Mouse (Mus musculus) spleen, embryonic (tissue): Measurements from ENCODE around the gene Arhgef1.

Experiments
- CTCF ChIA-PET: fragments of 350-600 bp; sonication (Branson Sonifier 250); formaldehyde crosslinking; loops from one replicate; lab custom pipeline; 2022; lab: Charles Lee

Arhgef1 gene

GRCm38 (mm10) chr7:24930475-24930874 is 27.8 kb downstream of the Arhgef1 start:
- CTCF ChIA-PET = no interaction called here

GRCm38 (mm10) chr7:24931651-24932050 is 28.9 kb downstream of the Arhgef1 start:
- CTCF ChIA-PET = interaction anchor here (0.6 kb wide), 1 partner anchor 37 kb away, joined by 5 read pairs; no protein-coding TSS in a partner anchor

DNA sequence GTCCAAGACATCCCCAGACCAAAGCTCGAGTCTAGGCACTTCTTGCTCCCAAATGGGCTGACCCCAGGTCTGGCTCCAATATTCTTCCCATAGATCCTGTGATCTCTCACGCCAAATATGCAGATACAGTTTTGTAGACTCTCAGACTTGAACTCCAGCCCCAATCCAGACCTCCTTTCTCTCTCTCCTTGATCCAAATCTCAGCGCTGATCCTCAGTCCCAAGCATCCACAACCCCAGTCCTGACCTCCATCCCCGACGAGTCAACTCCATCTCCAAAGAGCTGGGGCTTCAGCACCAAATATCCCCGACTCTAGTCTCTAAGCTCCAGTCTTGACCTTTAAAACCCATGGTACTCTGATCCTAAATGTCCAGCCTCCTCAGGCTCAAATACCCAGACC is 40.9 kb downstream of the Arhgef1 start:
- CTCF ChIA-PET = interaction anchor here (0.6 kb wide), 1 partner anchor 713 kb away, joined by 3 read pairs; no protein-coding TSS in a partner anchor

DNA sequence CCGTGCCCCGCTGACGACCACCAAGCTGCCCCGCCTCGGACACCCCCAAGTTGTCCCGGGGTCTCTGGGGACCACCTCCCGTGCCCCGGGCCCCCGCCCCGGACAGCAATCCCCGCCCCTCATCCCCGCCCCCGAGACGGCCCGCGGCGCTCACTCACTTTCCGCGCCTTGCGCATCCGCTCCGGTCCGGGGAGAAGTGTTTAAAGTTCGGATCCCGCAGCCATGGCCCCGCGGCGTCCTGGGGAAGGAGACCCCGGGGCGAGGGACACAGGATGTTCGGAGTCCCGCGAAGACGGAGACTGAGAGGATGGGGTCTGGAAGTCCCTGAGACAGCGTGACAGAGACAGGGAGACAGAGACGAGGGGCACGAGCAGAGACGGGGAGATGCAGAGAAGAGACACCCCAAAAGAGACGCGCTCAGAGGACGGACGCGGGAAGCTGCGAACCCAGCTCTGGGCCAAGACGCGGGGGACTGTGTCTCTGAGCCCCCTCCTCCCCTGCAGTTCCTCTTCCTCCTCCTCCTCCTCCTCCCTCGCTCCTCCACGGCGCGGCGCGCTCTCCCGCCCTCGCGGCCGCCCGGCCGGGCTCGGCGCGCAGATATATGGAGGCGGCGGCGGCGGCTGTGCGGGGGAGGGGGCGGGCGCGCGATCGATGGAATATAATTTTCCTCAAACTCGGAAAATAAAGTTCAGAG is 41.7 kb downstream of the Arhgef1 start, which contains the start of gene Gm4881:
Gene Gm4881 (minus strand): TSS at position 238 of the 694 bp plus-strand sequence.
- CTCF ChIA-PET = interaction anchor here (0.7 kb wide), 1 partner anchor 40 kb away, joined by 4 read pairs; no protein-coding TSS in a partner anchor

- CTCF ChIA-PET = interaction anchor here (0.5 kb wide), 1 partner anchor 144 kb away, joined by 3 read pairs; no protein-coding TSS in a partner anchor
Measured at GRCm38 (mm10) chr7:24947316-24948048, 44.8 kb downstream of the Arhgef1 start.

DNA sequence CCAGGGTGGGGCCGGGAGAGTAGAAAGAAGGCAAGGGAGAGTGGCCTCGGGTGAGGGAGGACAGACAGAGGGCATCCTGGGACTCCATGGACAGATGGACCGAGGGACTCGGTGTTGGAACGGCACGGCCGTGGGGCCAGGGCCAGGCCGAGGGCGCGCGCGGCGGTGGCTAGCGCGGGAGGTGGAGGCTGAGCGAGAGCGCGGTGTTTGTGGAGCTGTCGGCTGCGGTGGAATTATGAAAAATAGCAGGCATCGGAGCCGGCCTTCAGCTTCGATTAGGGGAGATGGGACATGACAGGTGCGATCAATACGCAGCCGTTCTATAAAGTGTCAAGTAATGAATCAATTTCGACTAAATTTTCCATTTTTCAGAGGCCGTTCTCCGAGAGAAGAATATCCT is 46.1 kb downstream of the Arhgef1 start:
- CTCF ChIA-PET = no interaction called here

DNA sequence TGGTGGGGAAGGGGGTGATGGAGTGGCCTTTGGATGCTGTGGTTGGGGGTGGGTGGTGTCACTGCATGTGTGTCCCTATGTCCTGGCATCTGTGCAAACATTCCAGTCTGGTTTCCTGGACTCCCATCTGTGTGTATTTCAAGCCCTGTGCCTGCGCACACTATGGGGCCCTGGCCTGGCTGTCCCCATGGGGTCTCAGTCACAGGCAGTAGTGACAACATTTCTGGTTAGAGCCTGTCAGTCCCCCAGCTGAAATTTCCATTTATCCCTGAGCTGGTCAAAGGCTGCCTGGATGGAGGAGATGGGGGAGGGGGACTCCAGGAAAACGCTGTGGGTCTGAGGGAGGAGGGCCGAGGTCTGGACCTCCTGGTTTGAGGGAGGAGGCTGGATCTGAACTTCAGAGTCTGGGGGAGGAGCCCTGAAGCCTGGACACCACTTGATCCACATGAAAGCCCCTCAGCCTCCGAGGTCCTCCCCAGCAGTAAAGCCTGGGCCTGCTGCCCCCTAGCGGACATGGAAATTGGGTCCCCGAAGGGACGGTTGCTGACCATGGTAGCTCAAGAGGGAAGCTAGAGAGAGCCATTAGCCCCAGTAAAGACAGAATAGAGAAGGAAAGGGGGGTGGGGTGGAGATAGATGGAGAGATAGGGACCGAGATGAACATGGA is 47.4 kb downstream of the Arhgef1 start:
- CTCF ChIA-PET = interaction anchor here (0.5 to 1.2 kb wide), 2 partner anchors 15 to 63 kb away, joined by 4 to 5 read pairs; no protein-coding TSS in a partner anchor

DNA sequence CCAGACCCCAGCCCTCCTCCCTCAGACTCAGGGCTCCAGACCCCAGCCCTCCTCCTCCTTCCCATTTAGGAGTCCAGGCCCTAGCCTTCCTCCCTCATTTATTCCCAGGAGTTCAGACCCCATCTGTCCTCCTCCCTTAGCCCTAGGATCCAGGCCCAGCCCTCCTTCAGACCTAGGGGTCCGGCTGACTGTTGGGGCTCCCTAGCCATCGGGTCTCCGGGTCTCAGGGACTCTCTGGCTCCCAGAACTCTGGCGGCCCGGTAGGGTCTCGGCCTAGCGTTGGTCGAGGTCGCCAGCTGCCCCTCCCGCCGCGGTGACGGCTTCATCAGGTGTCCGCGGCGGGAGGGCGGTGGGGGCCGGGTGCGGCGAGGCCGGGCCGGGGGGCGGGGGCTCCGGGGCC is 51.3 kb downstream of the Arhgef1 start:
- CTCF ChIA-PET = no interaction called here

- CTCF ChIA-PET = interaction anchor here (0.6 kb wide), 1 partner anchor 8 kb away, joined by 8 read pairs; no protein-coding TSS in a partner anchor
Measured at GRCm38 (mm10) chr7:24954450-24954849, 51.7 kb downstream of the Arhgef1 start.

GRCm38 (mm10) chr7:24955226-24955625 is 52.5 kb downstream of the Arhgef1 start:
- CTCF ChIA-PET = interaction anchor here (0.6 to 0.8 kb wide), 2 partner anchors 10 to 62 kb away, joined by 3 to 10 read pairs; no protein-coding TSS in a partner anchor

GRCm38 (mm10) chr7:24964288-24964687 is 61.6 kb downstream of the Arhgef1 start:
- CTCF ChIA-PET = interaction anchor here (0.6 to 0.7 kb wide), 2 partner anchors 350 to 852 kb away, joined by 3 to 9 read pairs; no protein-coding TSS in a partner anchor

GRCm38 (mm10) chr7:24964897-24965535 is 62.3 kb downstream of the Arhgef1 start:
- CTCF ChIA-PET = interaction anchor here (0.6 to 1.7 kb wide), 4 partner anchors 9 to 350 kb away, joined by 4 to 17 read pairs (median 10); no protein-coding TSS in a partner anchor

- CTCF ChIA-PET = no interaction called here
Measured at GRCm38 (mm10) chr7:24967966-24968365, 65.3 kb downstream of the Arhgef1 start.

DNA sequence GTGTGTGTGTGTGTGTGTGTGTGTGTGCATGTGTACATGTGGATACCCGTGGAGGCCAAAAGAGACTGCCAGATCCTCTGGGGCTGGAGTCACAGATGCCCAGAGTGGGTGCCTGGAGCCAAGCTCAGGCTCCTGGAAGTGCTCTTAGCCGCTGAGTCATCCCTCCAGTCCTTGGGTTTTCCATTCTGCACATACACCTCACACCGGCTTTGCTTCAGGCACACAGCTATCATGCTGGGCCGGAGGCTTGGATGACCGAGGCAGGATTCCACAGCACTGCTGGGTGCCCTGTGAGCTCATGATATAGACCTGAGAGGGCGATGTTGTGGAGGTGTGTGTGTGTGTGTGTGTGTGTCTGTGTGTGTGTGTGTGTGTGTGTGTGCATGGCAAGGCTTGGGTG is 65.8 kb downstream of the Arhgef1 start:
- CTCF ChIA-PET = no interaction called here

- CTCF ChIA-PET = interaction anchor here (0.5 kb wide), 1 partner anchor 12 kb away, joined by 8 read pairs; no protein-coding TSS in a partner anchor
Measured at GRCm38 (mm10) chr7:24969805-24970204, 67.1 kb downstream of the Arhgef1 start.

DNA sequence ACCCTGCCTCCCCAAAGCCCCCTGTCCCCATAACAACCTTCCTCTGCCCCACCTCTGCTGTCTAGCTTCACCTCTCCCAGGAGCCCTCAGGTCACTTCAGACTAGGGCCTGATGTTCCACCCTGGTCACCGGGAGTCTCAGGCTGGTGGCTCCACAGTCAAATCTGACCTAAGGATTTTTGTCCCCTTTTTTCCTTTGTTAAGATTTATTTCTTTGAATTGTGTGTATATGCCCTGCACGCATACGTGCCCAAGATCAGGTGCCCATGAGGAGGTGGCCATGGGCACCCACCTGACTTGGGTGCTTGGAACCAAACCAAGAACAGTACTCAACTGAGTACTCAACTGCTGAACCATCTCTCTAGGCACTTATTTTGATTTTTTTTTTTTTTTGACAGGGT is 67.6 kb downstream of the Arhgef1 start:
- CTCF ChIA-PET = no interaction called here

DNA sequence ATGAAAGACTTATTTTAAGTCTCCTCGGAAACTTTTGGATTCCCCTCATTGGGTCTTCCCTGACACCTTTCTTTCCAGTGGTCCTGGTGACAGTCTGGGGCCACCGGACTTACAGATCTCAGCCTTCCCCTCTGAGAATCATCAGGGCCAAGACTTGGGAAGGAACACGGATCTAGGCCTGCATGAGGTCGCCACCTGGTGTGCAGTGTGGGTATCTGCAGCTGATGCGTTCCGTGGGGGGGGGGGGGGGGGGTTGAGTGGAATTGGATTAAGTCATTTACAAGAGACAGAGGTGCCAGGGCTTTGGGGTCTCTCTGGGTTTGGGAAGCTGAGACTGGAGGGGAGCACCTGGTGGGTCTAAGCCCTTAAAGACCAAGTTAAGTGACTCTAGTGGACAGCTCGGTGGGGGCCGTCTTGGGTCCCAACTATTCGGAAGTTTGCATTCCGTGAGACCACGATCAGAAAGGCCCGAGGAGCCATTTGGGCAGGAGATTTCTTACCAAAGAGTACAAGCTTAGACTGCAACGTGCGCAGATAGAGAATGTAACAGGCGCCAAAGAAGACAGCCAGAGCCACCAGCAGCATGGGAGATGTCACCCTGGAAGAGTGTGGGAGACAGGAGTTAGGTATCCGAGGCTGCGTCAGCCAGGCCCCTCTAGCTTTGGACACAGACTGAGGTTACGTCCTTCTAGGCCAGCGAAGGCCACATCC is 68.7 kb downstream of the Arhgef1 start:
- CTCF ChIA-PET = interaction anchor here (0.6 to 0.9 kb wide), 4 partner anchors 14 to 146 kb away, joined by 3 to 6 read pairs (median 4); no protein-coding TSS in a partner anchor

GRCm38 (mm10) chr7:24971972-24972893 is 69.5 kb downstream of the Arhgef1 start, which contains the start of gene Rabac1:
TSS of gene Rabac1 (minus strand) at chr7:24972754.
- CTCF ChIA-PET = interaction anchor here (0.9 to 1.4 kb wide), 2 partner anchors 125 to 154 kb away, joined by 3 to 8 read pairs; no protein-coding TSS in a partner anchor

DNA sequence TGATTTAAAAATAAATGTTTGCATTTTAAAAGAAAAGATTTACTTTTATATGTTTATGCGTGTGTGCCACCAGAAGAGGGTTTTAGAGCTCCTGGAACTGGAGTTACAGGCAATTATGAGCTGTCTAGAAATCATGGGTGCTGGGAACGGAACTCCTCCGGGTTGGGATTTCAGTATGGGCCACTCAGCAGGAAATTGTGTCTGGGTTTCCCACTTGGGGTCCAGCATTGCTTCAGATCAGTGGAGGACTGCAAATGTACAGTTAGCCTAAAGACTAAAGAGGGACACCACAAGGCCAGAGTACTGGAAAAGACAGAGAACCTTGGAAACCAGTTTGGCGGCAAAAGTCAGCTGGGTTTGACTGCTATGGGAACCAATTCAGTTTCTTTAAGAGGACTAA is 70.5 kb downstream of the Arhgef1 start:
- CTCF ChIA-PET = interaction anchor here (1.0 to 1.4 kb wide), 2 partner anchors 89 to 155 kb away, joined by 4 to 8 read pairs; partner anchors contain the start of gene Rps19
